Mouse (Mus musculus) cerebellum, adult 2 months (tissue): ENCODE measurements at regions not wholly inside any gene's neighbourhood (a gene's known extent, or its start where the extent isn't known, plus 50 kb on each side); places are given as distances from the start of the nearest gene placed in this dataset.

Experiments
- CTCF ChIP-seq: fragments of 200-500 bp; IDR thresholded peaks from 2 replicates; pipeline ENCODE4 v1.5.1; 2011; ENCODE audit warnings: low read depth, mild to moderate bottlenecking, control low read depth, low read length, moderate library complexity, borderline replicate concordance; ENCODE audit not compliant: insufficient read depth
- POLR2A ChIP-seq: fragments of 200-500 bp; IDR thresholded peaks from 2 replicates; pipeline ENCODE4 v1.6.1; 2011; ENCODE audit warnings: low read length, control low read depth, borderline replicate concordance; ENCODE audit not compliant: insufficient read depth

- no peak for TF ChIP-seq CTCF
- no peak for TF ChIP-seq POLR2A
These were observed 378.2 kb downstream of the Setd4 start for GRCm38 (mm10) chr16:93225644-93226043.
